Comparison of ENCODE assay signal across 26 mouse cellular contexts in genomic region chr14:124174111-124174510, GRCm38 (mm10).
DNase-seq lines count a peak whose midpoint lies in the region; ATAC-seq and TF ChIP-seq lines count a peak whose summit lies in the region.
"Had no signal": no experiment of that assay in that cellular context is flagged by ENCODE, and none has a peak within 500 bp of the region (broad histone marks: within the 10 kb centered on the region; RNA-seq: fewer than 3 reads in every experiment).

No protein-coding gene starts in this region.

- no peak for ATAC-seq in midbrain, postnatal 0 days (ENCODE audit: low FRiP score)
- no peak for ATAC-seq in CD4-positive, CD25-positive, alpha-beta regulatory T cell, adult 4 months
- ATAC-seq: activated CD4-positive, CD25-positive, alpha-beta regulatory T cell, adult 4 months; Patski had no signal

- no peak overlapping the region for H3K27ac ChIP-seq in gastrocnemius, adult 2 months
- no peak overlapping the region for H3K27ac ChIP-seq in midbrain, postnatal 0 days (ENCODE audit: low read depth, low read length)

- DNase-seq in 3134 (ENCODE audit: extremely low read depth, insufficient read length, low spot score) (peak; percentile 22), 3T3-L1 (ENCODE audit: low read depth, low spot score) (peak; percentile 71), R1 (ENCODE audit: low read depth, low spot score) (peak; percentile 51), ZHBTc4 (ENCODE audit: low read depth, low spot score) (peak; percentile 30)
- no peak for DNase-seq in spleen, postnatal 4 days (ENCODE audit: low spot score in 2 of 2)
- DNase-seq in gastrocnemius, adult 2 months = no peak
- no peak for DNase-seq in midbrain, postnatal 0 days (ENCODE audit: low spot score)
- DNase-seq: adrenal gland, adult 2 months; adrenal gland, adult 8-10 months; adrenal gland, postnatal 10 days; adrenal gland, postnatal 14 days; adrenal gland, postnatal 25 days; adrenal gland, postnatal 36 days; B cell, adult 2 months; cerebellum, adult 11 months; cerebellum, adult 11-12 months; cerebellum, adult 18-20 months; cerebellum, adult 2 months; cerebellum, adult 8-10 months; cerebellum, adult 9-10 months; cerebellum, adult 9-11 months had no signal

- no peak overlapping the region for H3K4me3 ChIP-seq in gastrocnemius, adult 2 months
- no peak overlapping the region for H3K4me3 ChIP-seq in midbrain, postnatal 0 days (ENCODE audit: low read depth, low read length)

- H3K36me3 ChIP-seq in midbrain, postnatal 0 days (ENCODE audit: insufficient read depth, low read length) = no peaks in the 10 kb centered on the region
- H3K36me3 ChIP-seq: G1E had no signal

- intact Hi-C loops in gastrocnemius, adult 2 months (cut with DNase I) = no loop called here

- no peaks in the 10 kb centered on the region for H3K4me1 ChIP-seq in midbrain, postnatal 0 days (ENCODE audit: insufficient read depth, low read length)

- H3K27me3 ChIP-seq in midbrain, postnatal 0 days (ENCODE audit: insufficient read depth, low read length) = no peaks in the 10 kb centered on the region
- H3K27me3 ChIP-seq: CH12.LX, Patski had no signal

- H3K9me3 ChIP-seq in midbrain, postnatal 0 days (ENCODE audit: low read length) = no peaks in the 10 kb centered on the region
- H3K9me3 ChIP-seq: G1E had no signal

- 95% methylated on average over 1 of the region's 1 CpGs for WGBS in midbrain, postnatal 0 days

- H3K4me2 ChIP-seq in midbrain, postnatal 0 days (ENCODE audit: low read depth, low read length, poor library complexity, severe bottlenecking) = no peak overlapping the region

- no peak overlapping the region for H3K9ac ChIP-seq in midbrain, postnatal 0 days (replicated peaks; ENCODE audit: low read length, poor library complexity, severe bottlenecking)

- TF ChIP-seq CTCF in gastrocnemius, adult 2 months (IDR thresholded peaks at IDR 0.05) = no peak
- no peak for TF ChIP-seq CTCF in midbrain, postnatal 0 days (IDR thresholded peaks at IDR 0.05)

Comparison
In these comparisons a context has a peak if more than half of its experiments do, and no peak if none do; other contexts are left out.
1. DNase-seq: peak in 3134 (single experiment), 3T3-L1 (single experiment), R1 (single experiment) and ZHBTc4 (single experiment); none in spleen, postnatal 4 days (0 of 2), gastrocnemius, adult 2 months (single experiment) and midbrain, postnatal 0 days (single experiment).